Mouse (Mus musculus) spleen, adult 2 months (tissue): ENCODE results near the gene Gpr89.

Source experiments
- CTCF ChIP-seq: fragments of 200-500 bp; IDR thresholded peaks from 2 replicates; pipeline ENCODE4 v1.5.1; 2011; ENCODE audit warnings: mild to moderate bottlenecking, inconsistent platforms; ENCODE audit not compliant: insufficient read depth, insufficient read length, insufficient replicate concordance; ENCODE audit errors: extremely low read depth
- POLR2A ChIP-seq: fragments of 200-500 bp; IDR thresholded peaks from 2 replicates; pipeline ENCODE4 v1.6.1; 2011; ENCODE audit warnings: low read depth, low read length, inconsistent platforms

- TF ChIP-seq CTCF (no peak), POLR2A (no peak)
These were observed 44.6 kb downstream of the Gpr89 start for GRCm38 (mm10) chr3:96860498-96860897.
